Mouse (Mus musculus) monocyte, adult 5-6 weeks (primary cell): ENCODE data around the gene St6gal2. TPM values are rescaled to one million over a fixed set of nuclear protein-coding genes. Genes with fewer than 3 reads are reported as not detected.

ENCODE experiments used
- ATAC-seq: fragments of 153-309, 156-312 bp; replicated peaks from 2 replicates; pipeline ENCODE4 v1.8.0; 2017; ENCODE audit warnings: mild to moderate bottlenecking; ENCODE audit not compliant: low TSS enrichment, insufficient number of reproducible peaks, severe bottlenecking, poor library complexity, low FRiP score
- total RNA-seq: library from RNA; stranded (forward); fragments of 200-1000, 200-491, 200-594 nt; gene quantifications from 3 replicates; pipeline ENCODE4 v1.2.3, GENCODE M21; 2017

Gene St6gal2
- not detected in 3 replicates for total RNA-seq

- no peak for ATAC-seq
These were observed at the start of gene St6gal2 for GRCm38 (mm10) chr17:55445250-55446184. St6gal2 (plus strand) TSS chr17:55445382.

- ATAC-seq = no peak
These were observed 39.1 kb upstream of the St6gal2 start for GRCm38 (mm10) chr17:55406043-55406442.

- ATAC-seq = no peak
These were observed 28.7 kb upstream of the St6gal2 start for GRCm38 (mm10) chr17:55416519-55416918.

- no peak for ATAC-seq
These were observed 974 bp downstream of the St6gal2 start for GRCm38 (mm10) chr17:55446185-55446527.

- no peak for ATAC-seq
These were observed 1.5 kb downstream of the St6gal2 start for GRCm38 (mm10) chr17:55446698-55447097.

- ATAC-seq = no peak
These were observed 5.8 kb downstream of the St6gal2 start for GRCm38 (mm10) chr17:55450943-55451342.

GRCm38 (mm10) chr17:55454487-55454886 lies 9.3 kb downstream of the St6gal2 start:
- no peak for ATAC-seq

GRCm38 (mm10) chr17:55460187-55460586 lies 15.0 kb downstream of the St6gal2 start:
- ATAC-seq = no peak

- no peak for ATAC-seq
These were observed 22.4 kb downstream of the St6gal2 start for GRCm38 (mm10) chr17:55467579-55467978.

- no peak for ATAC-seq
These were observed 23.8 kb downstream of the St6gal2 start for GRCm38 (mm10) chr17:55468963-55469362.

- ATAC-seq = no peak
These were observed 30.8 kb downstream of the St6gal2 start for GRCm38 (mm10) chr17:55475974-55476373.

- ATAC-seq = no peak
These were observed 32.2 kb downstream of the St6gal2 start for GRCm38 (mm10) chr17:55477361-55477760.

GRCm38 (mm10) chr17:55479367-55479766 lies 34.2 kb downstream of the St6gal2 start:
- no peak for ATAC-seq

GRCm38 (mm10) chr17:55484108-55484870 lies 39.1 kb downstream of the St6gal2 start:
- ATAC-seq = no peak

GRCm38 (mm10) chr17:55531872-55532271 lies 86.7 kb downstream of the St6gal2 start:
- no peak for ATAC-seq

- ATAC-seq = no peak
These were observed 103.3 kb downstream of the St6gal2 start for GRCm38 (mm10) chr17:55548476-55548875.

GRCm38 (mm10) chr17:55561774-55562173 lies 116.6 kb downstream of the St6gal2 start:
- ATAC-seq = no peak
